Mouse (Mus musculus) hindbrain, postnatal 0 days (tissue): ENCODE measurements around the gene Usp7. TPM values are rescaled to one million over a fixed set of nuclear protein-coding genes. Genes with fewer than 3 reads are reported as not detected.

Source experiments
- ATAC-seq: fragments of 200-750 bp; cut with Nextera tagmentation; 2 replicates; pipeline ENCODE4 v1.8.0; 2017; ENCODE audit warnings: mild to moderate bottlenecking, moderate TSS enrichment, moderate library complexity
- DNase-seq: peaks from one replicate; pipeline ENCODE4 v3.0.0-alpha.2; 2015; ENCODE audit warnings: low spot score
- H3K27ac ChIP-seq: fragments of 300-500 bp; sonication (generic); 2 replicates; pipeline ENCODE4 v1.5.1; 2014; ENCODE audit warnings: mild to moderate bottlenecking
- H3K27me3 ChIP-seq: fragments of 300-500 bp; sonication (generic); 2 replicates; pipeline ENCODE4 v1.6.1; 2014; ENCODE audit warnings: low read length, mixed read lengths; ENCODE audit not compliant: insufficient read depth
- H3K36me3 ChIP-seq: fragments of 300-500 bp; sonication (generic); 2 replicates; pipeline ENCODE4 v1.6.1; 2014; ENCODE audit warnings: low read length, mixed read lengths; ENCODE audit not compliant: insufficient read depth
- H3K4me1 ChIP-seq: fragments of 300-500 bp; sonication (generic); 2 replicates; pipeline ENCODE4 v1.6.1; 2014; ENCODE audit warnings: antibody characterized with exemption, low read length, mixed read lengths; ENCODE audit not compliant: insufficient read depth
- H3K4me2 ChIP-seq: fragments of 300-500 bp; sonication (generic); 2 replicates; pipeline ENCODE4 v1.6.1; 2014; ENCODE audit warnings: low read depth, mild to moderate bottlenecking, low read length, moderate library complexity, mixed read lengths
- H3K4me3 ChIP-seq: fragments of 300-500 bp; sonication (generic); 2 replicates; pipeline ENCODE4 v1.5.1; 2014; ENCODE audit warnings: low read length
- H3K9ac ChIP-seq: fragments of 300-500 bp; sonication (generic); replicated peaks from 2 replicates; pipeline ENCODE4 v1.6.1; 2014; ENCODE audit warnings: mild to moderate bottlenecking, low read length, moderate library complexity, mixed read lengths
- H3K9me3 ChIP-seq: fragments of 300-500 bp; sonication (generic); 2 replicates; pipeline ENCODE4 v1.6.1; 2016; ENCODE audit warnings: low read length, mixed read lengths
- CTCF ChIP-seq: IDR thresholded peaks from 2 replicates; pipeline ENCODE4 v1.5.1; 2016; ENCODE audit warnings: antibody characterized with exemption, control low read depth, low read depth
- WGBS: fragments of 180-500 bp; shearing (Covaris S2); extraction: QIAGEN DNeasy Blood & Tissue Kit; methylation state at CpG from one replicate; pipeline ENCODE4 v1.1.7; 2014; 5-methylcytosine and 5-hydroxymethylcytosine counted together
- polyA plus RNA-seq: library from polyadenylated mRNA; unstranded; fragments of >200 nt; fragmentation: Nextera tagmentation; extraction: Ambion mirVana; gene quantifications from 2 replicates; pipeline ENCODE4 v1.2.1, GENCODE M21; 2015
- total RNA-seq: library from RNA; depleted of rRNA; stranded (reverse); fragments of >200 nt; gene quantifications from 2 replicates; pipeline ENCODE4 v1.2.3, GENCODE M21; 2014; rRNA removed

Gene Usp7
- total and polyA plus RNA-seq, 2 experiments from 2014 or later = 18.9 to 83.7 TPM

- no peak overlapping the region for H3K4me2 ChIP-seq
- H3K36me3 ChIP-seq = peaks cover 62% of the 10 kb centered on the region
Observed at GRCm38 (mm10) chr16:8655599-8655998, 136.5 kb downstream of the Usp7 start.

GRCm38 (mm10) chr16:8655108-8655507 lies 137.0 kb downstream of the Usp7 start:
- no peak overlapping the region for H3K27ac ChIP-seq
- no peaks in the 10 kb centered on the region for H3K9me3 ChIP-seq
- H3K4me1 ChIP-seq = no peaks in the 10 kb centered on the region
- no peak overlapping the region for H3K4me3 ChIP-seq
- WGBS = 88% methylated on average over 6 of the region's 6 CpGs
- DNase-seq = no peak
- no peak overlapping the region for H3K4me2 ChIP-seq
- no peaks in the 10 kb centered on the region for H3K27me3 ChIP-seq
- no peak overlapping the region for H3K9ac ChIP-seq
- TF ChIP-seq CTCF = no peak
- ATAC-seq = no peak
- H3K36me3 ChIP-seq = peaks cover 61% of the 10 kb centered on the region

More at GRCm38 (mm10) chr16:8655599-8655998, 136.5 kb downstream of the Usp7 start:
- TF ChIP-seq CTCF = 0 out of 2 replicates have a peak, but pooled peaks have one; percentile 6
- Histone ChIP-seq H3K9me3 (no peaks in the 10 kb centered on the region), H3K27me3 (no peaks in the 10 kb centered on the region), H3K27ac (no peak overlapping the region), H3K4me1 (no peaks in the 10 kb centered on the region), H3K9ac (no peak overlapping the region), H3K4me3 (no peak overlapping the region)
- ATAC-seq (no peak), DNase-seq (no peak)
- WGBS = 84% methylated on average over 9 of the region's 9 CpGs

- Histone ChIP-seq H3K27ac (no peak overlapping the region), H3K4me3 (no peak overlapping the region), H3K36me3 (peaks cover 74% of the 10 kb centered on the region), H3K9ac (no peak overlapping the region), H3K4me1 (no peaks in the 10 kb centered on the region), H3K9me3 (no peaks in the 10 kb centered on the region), H3K27me3 (no peaks in the 10 kb centered on the region), H3K4me2 (no peak overlapping the region)
- ATAC-seq (no peak), DNase-seq (no peak)
- TF ChIP-seq CTCF = no peak
- WGBS = 92% methylated on average over 3 of the region's 3 CpGs
Observed at GRCm38 (mm10) chr16:8650007-8650406, 142.1 kb downstream of the Usp7 start.

- peaks cover 52% of the 10 kb centered on the region for H3K36me3 ChIP-seq
- no peaks in the 10 kb centered on the region for H3K27me3 ChIP-seq
- H3K27ac ChIP-seq = no peak overlapping the region
- H3K9me3 ChIP-seq = no peaks in the 10 kb centered on the region
- TF ChIP-seq CTCF = no peak
- no peak overlapping the region for H3K4me2 ChIP-seq
- no peaks in the 10 kb centered on the region for H3K4me1 ChIP-seq
- H3K9ac ChIP-seq = no peak overlapping the region
- 85% methylated on average over 6 of the region's 6 CpGs for WGBS
- no peak for ATAC-seq
- DNase-seq = no peak
- no peak overlapping the region for H3K4me3 ChIP-seq
Observed at GRCm38 (mm10) chr16:8645546-8645945, 146.6 kb downstream of the Usp7 start.

GRCm38 (mm10) chr16:8643855-8644254 lies 148.3 kb downstream of the Usp7 start:
- DNase-seq = peak; percentile 49
- 80% methylated on average over 2 of the region's 2 CpGs for WGBS
- no peaks in the 10 kb centered on the region for H3K9me3 ChIP-seq
- no peak overlapping the region for H3K4me2 ChIP-seq
- ATAC-seq = peak; percentile 70
- TF ChIP-seq CTCF = peak; percentile 83
- no peaks in the 10 kb centered on the region for H3K4me1 ChIP-seq
- H3K27ac ChIP-seq = no peak overlapping the region
- no peaks in the 10 kb centered on the region for H3K27me3 ChIP-seq
- no peak overlapping the region for H3K4me3 ChIP-seq
- peaks cover 38% of the 10 kb centered on the region for H3K36me3 ChIP-seq
- no peak overlapping the region for H3K9ac ChIP-seq

Other genes with a start within 250 kb of the Usp7 start
- gene Pmm2, start 154.6 kb downstream of the Usp7 start, total RNA-seq = 33.1 and 44.4 TPM in 2 replicates
- gene Pmm2, start 154.6 kb downstream of the Usp7 start, polyA plus RNA-seq = 25.7 and 28.5 TPM in 2 replicates
- 18.9 and 19.1 TPM in 2 replicates for gene Tmem186, start 154.6 kb downstream of the Usp7 start, total RNA-seq
- gene Tmem186, start 154.6 kb downstream of the Usp7 start, polyA plus RNA-seq = 14.5 and 15.7 TPM in 2 replicates
- gene Carhsp1, start 120.2 kb downstream of the Usp7 start, total RNA-seq = 120 and 127 TPM in 2 replicates
- gene Carhsp1, start 120.2 kb downstream of the Usp7 start, polyA plus RNA-seq = 105 and 110 TPM in 2 replicates
- gene Gm5767, start 111.5 kb downstream of the Usp7 start, total RNA-seq = not detected in 2 replicates
- not detected in 2 replicates for gene Gm5767, start 111.5 kb downstream of the Usp7 start, polyA plus RNA-seq
- 50.3 and 51.8 TPM in 2 replicates for gene 1810013L24Rik, start 37.8 kb upstream of the Usp7 start, total RNA-seq
- 16.8 and 17.1 TPM in 2 replicates for gene 1810013L24Rik, start 37.8 kb upstream of the Usp7 start, polyA plus RNA-seq